Mouse (Mus musculus): ENCODE measurements at regions not wholly inside any gene's neighbourhood (a gene's known extent, or its start where the extent isn't known, plus 50 kb on each side); places are given as distances from the start of the nearest gene placed in this dataset.
"Not testable (repeated sequence)": the region's sequence is repeated elsewhere in the genome, so short reads cannot be mapped to it uniquely, and the experiment has no call there.

DNA sequence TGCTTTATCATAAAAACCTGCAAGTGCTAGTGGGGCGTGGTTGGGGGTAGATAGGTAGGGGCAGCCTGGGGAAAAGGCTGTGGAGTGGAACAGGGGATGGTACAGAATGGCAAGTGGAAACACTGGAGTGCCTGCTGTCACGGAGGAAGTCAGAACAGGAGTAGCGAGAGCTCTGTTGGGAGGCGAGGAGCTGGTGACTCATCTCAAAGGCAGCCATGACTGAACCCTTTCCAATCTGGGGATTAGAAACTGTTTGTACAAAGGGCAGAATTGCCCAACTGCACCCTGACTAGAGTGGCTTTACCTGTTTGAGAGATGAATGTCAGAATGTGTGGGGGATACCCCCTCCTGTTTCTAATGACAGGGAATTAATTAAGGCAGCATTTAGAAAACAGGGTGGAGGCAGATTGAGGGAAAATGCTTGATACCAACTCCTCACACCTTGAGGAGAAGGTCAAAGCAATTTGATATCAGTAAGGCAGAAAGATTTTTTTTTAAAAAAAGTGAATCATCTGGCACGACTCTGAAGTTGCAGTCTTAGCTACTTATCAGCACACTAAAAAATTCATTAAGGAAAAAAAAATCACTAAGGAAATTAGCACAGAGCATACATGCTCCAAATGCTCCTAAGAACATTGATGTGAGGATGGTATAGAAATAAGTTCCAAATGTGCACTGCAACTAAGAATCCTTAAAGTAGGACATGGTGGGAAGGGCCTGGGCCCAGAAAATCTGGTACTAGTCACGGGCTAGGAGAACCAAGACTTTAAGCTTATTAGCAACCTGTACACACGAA lies 54.7 kb upstream of the Usp25 start:
- no peak for DNase-seq (ENCODE audit: low read depth, low spot score)

DNA sequence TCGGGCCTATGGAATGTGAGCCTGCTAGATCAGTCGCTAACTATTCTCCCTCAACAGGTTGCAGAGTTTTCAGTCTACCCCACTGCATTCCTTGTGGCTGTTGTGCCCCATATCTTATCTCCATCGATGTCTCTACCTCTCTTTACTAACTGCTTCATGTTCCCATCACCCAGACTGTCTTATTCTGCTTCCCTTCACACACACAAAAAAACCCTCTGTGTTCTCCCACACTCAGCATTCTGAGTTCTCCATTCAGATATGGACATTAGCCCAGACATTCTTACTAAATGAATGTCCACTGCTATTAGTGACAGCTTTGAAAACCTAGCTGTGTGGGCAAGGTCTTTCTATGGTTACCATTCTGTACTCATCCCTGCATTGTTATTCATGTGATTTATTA lies 56.0 kb upstream of the Usp25 start:
- no peak for DNase-seq (ENCODE audit: low read depth, low spot score)

DNA sequence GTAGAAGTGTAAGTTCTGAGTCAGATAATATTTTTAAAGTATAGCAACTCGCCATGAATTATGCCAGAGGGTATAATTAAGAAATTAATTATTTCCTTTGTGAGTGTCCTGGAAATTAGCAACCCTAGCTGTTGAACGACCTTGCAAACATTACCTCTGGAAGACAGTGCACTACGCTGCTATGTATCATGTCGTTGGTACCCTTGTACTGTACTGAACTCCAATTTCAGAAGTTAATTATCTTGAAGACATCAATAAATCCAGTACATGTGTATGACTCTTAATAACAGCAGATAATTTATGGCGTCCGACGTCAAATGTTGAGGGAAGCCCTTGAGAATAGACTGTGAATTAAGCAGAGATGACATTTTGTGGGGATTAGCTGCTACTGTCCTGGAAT lies 56.4 kb upstream of the Usp25 start:
- DNase-seq (ENCODE audit: low read depth, low spot score) = no peak

DNA sequence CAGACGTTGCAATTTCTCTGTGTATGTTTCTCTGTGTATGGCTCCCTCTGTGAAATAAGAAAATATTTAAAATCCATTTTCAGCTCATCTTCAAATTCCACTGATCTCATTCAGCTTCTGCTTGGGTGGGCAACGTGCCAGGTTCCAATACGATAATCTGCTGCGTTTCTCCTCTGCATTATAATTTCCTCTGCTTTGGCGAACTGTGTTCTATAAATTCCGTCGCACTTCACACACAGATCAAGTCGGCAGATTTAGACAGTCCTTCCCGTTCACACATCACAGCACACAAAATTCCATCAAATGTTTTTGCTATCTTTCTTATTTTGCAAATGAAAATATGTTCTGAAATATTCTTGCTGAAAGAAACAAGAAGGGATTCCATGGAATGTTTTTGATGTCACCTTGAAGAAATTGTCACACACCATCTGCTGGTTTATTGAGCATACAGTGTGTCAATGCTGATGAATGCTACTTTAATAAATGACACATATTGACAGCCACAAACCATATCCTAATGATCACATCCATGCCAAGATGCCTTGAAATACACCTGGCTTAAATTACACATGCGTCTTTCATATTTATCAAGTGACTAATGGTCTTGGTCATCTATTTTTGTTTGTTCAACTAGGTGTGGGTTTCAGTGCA lies 62.5 kb upstream of the Usp25 start:
- no peak for DNase-seq (ENCODE audit: low read depth, low spot score)

DNA sequence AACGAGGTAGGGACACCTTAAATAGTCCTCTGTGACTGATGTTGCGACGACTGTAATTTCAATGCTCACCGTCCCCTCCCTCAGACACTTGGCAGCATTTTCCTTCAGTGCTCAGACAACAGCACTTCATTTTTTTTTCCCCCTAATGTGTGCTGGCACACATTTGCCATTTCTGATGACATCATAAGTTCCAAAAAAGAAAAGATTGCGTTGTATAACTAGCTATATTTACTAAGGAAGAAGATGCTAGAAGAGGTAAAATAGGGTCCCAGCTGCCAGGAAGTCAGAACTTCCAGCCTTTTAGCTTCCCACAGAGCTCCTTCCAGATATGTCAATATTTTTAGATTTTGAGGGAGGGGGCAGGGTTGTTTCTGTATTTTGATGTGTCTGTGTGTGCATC lies 66.5 kb upstream of the Usp25 start:
- DNase-seq (ENCODE audit: low read depth, low spot score) = no peak

DNA sequence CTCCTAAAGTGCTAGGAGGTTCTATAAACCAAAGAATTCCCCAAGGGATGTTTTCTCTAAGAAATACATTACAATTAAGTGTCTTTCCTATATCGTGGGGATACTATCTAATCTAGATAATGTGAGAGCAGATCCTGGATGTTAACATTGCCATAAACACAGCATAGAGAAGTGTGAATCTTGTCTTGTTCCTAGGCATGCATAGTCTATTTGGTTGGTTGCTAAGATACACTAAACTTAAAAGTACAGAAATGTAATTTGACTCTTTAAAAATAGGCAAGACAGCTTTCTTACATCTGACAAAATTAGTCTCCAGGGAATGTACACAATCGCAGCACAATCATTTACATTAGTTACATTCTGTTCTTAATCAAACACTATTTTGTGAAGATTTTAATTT lies 75.4 kb upstream of the Usp25 start:
- DNase-seq (ENCODE audit: low read depth, low spot score) = no peak

DNA sequence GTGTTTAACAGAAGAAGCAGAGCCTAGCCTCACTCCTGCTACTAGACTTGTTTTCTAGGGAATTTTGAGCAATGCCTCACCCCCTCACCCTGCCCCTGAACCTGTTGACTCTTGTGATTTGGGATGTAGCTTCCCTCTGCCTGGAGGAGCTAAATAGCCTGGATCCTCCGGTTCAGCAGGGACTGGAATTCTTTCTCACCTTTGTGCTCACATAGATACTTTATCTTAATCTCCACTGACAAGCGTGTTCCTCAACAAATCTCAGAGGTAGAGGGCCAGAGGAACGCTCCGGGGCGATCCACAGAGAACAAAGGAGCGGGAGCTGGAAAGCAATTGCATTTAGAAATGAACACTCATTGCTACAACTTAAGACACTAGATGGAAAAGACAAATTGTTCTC lies 85.6 kb upstream of the Usp25 start:
- DNase-seq (ENCODE audit: low read depth, low spot score) = no peak

DNA sequence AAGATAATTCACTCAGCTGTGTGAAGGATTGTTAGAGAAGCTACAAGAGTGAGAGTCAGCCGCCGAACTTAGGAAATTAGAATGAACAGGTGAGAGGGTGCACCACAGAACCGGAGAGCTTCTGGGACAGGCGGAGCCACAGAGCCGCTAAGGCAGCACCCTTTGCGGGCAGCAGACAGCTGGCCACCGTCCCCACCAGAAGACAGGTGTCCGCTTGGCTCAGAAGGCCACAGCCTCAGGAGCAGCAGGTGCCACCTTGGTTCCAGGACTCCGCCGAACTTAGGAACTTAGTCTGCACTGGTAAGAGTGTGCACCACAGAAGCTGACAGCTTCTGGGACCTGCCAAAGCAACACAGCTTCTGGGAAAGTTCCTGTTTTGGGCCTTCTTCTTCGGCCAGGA lies 93.4 kb upstream of the Usp25 start:
- not testable (repeated sequence) for DNase-seq (ENCODE audit: low read depth, low spot score)

DNA sequence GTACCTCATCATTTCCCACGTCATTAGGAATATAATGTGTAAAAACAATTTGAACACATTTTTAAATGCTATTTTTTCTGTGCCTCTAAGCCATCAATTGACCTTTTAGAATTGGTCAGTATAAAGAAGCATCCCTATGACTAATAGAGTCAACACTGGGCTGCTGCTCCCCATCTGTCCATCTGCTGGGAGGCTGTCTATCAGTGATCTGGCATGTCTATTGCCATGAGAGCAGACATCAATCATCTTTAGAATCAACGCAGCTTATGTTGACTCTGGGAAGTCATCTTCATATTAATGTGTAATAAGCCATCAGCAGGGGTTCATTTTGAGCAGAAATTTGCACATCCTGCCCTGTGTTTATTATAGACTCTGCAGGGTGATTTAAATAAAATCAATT lies 94.9 kb upstream of the Usp25 start:
- no peak for DNase-seq (ENCODE audit: low read depth, low spot score)

DNA sequence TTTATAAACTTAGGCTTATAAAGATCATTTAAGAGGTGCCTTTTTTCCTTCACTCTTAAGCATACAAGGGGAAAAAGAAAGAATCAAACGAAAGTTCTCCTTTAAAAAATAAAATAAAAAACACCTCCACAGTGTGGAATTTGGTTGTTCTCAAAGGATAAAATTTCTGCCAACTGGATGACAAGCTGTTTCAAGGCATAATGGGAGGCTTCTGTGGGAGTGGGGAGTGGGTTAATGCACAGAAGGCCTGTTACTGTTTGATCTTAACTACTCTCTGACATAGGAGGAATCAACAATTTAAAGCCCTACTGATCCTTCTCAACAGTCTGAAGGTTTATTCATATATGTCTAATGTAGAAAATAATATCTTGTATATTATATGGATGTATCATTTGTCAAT lies 99.2 kb upstream of the Usp25 start:
- DNase-seq (ENCODE audit: low read depth, low spot score) = no peak

DNA sequence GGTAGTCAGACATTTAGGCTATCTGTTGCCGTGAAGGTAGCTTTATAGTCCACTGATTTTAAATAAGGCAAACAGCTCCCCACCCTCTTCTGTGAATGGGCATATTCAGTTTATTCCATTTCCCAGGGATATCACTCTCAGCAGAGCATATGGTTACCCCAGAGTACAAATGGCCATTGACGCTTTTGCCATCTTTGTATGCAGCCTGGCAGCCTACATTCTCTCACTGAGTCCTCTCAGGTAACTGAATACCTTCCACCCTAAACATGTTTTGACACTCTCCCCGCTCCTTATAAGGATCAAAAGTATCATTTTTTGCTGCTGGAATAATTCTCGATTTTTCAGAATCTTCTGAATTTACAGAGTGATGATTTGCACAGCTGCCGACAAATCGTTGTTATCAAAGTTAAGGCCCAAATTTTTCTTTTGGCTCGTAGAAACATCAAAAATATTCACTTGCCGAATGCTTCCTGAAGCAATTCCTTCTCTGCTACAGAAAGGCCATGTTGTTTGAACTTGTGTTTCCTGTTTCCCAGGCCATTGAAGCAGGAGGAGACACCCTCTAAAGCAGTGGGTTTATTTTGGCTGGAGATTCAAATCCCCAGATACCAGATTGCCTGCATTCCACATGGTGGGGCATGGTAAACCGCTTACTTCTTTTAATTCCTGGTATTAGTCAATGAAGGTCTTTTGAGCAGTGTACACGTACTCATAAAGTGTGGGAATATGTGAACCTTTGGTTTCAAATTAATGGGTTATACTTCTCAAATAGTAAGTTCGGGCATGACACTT lies 108.1 kb upstream of the Usp25 start:
- no peak for DNase-seq (ENCODE audit: low read depth, low spot score)

DNA sequence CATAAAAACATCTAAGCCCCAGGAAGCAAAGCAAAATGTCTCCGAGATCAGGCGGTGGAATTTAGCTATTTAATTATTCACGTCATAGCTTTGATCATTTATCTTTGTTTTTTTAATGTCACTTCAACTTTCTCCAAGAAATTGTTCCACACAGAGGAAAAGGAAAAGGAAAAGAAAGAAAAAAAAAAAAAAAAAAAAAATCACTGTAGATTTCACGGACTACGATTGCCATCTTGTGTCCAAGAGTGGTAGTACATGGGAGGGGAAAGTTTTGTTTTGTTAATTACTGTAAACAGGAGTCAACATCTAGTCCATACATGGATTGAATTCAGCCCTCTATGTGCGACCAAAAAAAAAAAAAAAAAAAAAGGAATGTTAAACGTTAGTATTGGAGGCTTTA lies 114.4 kb upstream of the Usp25 start:
- DNase-seq (ENCODE audit: low read depth, low spot score) = peak; percentile 17

DNA sequence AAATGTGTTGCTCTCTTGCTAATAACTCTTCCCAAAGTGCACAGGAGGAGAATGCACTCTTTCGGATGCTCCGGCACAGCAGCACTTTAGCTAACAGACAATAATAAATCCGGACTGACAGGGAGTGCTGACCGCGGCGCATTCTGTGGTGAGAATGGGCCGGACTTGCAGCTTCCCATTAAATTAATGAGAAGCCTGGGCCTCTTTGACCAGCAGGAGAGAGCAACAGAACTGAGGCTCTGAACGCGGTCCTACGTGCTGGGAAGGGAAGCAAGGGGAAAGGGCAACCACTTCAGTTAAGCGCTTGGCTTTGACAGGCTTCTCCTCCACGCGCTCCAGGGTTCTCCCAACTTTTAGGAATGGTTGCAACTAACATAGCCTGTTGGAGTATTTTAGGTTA lies 117.2 kb upstream of the Usp25 start:
- peak; percentile 32 for DNase-seq (ENCODE audit: low read depth, low spot score)

DNA sequence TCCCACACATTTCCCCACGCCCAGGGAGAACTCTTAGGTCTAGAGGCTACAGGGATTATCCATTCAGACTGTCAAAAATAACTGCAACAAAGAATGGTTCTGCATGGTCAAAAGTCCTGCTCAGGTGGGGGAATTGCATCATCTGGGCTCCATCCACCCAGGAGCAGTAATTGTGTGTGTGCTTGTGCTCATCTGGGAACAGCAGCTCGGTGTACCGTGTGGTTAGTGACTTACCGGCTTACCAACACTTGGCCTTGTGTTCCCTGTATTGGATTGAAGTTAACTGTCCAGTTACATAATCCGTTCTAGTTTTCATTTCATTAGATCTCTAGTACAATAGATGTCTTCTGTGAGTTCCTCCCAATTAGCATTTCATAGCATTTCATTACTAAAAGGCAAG lies 117.7 kb upstream of the Usp25 start:
- DNase-seq (ENCODE audit: low read depth, low spot score) = no peak

DNA sequence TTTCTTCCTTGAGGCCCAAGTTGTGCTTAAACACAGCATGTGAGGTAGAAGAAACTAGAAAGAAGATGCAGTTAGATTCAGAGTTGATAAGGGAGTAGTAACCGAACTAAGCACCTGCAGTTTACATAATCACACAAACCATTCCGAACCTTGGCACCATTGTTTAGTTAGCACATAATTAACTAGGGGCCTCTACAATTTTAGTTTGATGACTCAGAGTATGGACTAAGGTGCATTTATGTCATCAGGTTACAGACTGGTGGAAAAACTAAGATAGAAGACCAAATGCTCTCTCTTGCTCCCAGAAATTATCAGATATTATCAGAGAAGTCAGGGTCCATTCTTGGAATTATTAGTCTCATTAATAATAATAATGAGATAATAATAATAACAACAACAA lies 134.9 kb upstream of the Usp25 start:
- no peak for DNase-seq (ENCODE audit: low read depth, low spot score)

DNA sequence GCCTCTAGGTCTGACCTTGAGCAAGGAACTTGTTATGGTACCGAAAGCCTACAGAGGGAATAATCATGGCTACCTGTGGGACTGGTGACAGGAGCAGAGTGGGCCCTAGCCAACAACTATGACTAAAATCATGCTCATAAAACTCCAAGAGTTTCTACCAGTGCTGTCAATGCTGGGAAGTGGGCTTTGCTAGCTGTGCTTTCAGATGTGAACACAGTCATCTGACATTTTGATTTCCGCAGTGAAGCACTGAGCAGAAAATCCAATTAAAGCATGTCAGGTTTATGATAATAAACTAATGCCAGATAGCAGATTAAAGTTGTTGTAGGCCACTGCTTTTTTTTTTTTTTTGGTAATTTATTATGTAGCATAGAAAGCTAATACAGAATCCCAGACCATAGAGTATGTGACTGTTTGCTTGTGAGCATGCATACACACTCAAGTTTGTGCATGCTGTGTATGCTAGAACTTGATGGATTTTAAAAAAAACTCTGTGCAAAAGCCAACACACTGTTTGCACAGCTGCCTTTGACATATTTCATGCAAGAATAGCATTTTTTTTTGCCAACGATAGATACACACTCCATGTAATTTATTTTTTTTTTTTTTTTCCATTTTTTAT lies 138.0 kb upstream of the Usp25 start:
- DNase-seq (ENCODE audit: low read depth, low spot score) = no peak

DNA sequence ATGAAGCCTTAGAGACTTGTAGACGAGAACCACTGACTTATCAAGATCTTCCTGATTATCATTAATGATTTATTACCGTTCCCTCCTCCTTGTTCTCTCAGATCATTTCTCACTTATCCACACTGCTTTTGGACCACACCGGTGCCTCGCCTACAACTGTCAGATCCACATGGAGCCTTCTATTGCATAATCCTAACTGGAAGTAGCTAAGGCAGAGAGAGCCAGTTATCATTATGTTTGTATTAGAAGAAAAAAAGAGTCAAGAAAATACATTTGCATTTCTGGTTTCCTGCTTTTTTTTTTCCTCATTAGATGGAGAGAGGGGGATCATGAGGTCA lies 147.1 kb upstream of the Usp25 start:
- no peak for DNase-seq (ENCODE audit: low read depth, low spot score)

DNA sequence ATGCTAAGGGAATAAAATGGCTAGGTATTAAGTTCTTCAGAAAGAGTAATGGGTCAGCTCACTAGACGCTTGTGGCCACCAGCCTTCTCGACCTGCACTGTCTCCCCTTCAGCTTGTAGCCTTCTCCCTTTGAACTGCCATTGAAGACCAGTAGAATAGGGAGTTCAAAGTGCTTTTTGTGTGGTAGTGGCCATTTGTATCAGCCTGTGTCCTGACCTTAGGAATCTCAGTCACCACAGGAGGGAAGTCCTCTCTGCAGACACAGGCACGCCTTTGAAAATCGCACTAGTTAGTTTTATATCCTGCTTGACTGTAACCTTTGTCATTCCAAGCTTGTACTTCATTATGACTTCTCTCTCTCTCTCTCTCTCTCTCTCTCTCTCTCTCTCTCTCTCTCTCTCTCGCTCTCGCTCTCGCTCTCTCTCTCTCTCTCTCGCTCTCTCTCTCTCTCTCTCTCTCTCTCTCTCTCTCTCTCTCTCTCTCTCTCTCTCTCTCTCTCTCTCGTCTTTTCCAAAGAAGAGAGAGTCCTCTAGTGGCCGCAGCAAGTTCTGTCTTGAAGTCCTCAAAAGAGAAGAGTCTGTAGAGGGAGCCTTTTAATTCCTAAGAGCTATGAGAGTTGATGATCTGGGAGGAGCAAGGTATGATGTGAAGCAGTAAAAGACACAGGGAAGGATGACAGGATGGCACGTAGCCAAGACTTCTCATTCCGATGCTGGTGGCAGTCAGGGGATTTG lies 147.6 kb upstream of the Usp25 start:
- DNase-seq (ENCODE audit: low read depth, low spot score) = peak; percentile 30

DNA sequence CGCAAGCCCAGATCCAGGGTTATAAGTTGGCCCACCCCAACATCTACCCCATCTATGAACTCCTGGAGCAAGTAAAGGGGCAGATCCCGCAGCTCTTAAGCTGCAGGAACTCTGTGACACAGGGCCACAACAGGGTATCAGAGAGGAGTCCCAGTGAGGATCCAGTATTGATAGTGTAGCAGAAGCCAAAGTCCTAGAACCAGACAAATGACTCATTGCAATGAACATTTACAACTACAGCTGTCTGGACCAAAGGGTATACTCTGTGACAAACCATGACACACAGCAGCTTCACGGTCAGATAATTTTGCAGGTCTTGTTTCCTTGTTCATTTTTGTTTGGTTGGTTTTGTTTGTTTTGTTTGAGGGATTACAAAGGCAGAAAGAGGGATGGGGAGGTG lies 149.1 kb upstream of the Usp25 start:
- DNase-seq (ENCODE audit: low read depth, low spot score) = no peak

DNA sequence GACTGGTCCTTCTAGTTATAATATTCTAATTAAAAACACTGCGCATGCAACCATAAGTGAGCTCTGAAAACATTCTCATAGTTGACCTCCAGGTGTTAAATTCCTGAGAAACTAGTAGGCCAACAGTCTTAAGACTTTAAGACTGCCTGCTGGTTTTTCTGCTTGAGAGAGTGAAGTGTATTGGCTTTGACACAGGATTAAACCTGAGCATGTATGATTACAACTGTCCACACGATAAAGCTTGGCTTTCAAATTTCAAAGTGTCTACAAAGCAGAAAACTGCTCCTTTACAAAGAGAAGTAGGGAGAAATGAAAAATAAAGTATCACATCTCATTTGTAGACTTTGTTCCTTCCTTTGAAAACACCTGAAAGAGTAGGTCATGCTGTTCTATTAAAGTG lies 157.7 kb upstream of the Usp25 start:
- no peak for DNase-seq (ENCODE audit: low read depth, low spot score)

DNA sequence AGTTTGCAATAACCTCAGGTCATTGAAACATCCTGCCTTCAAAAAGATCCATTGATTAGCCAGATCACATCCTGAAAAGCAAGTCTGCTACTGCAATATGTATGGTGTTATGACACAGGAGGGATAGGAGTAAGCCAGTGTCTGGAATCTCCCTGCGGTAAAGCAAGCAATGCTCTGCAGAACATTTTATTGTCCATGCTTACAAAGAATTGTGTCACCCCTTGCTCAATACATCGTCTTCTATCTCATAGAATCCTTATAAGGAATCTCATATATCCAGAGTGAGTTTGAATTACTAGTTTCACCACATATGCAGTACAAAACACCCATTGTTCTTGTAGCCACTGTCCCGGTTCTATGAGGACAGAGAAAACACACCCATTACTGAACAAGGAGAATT lies 162.1 kb upstream of the Usp25 start:
- no peak for DNase-seq (ENCODE audit: low read depth, low spot score)

DNA sequence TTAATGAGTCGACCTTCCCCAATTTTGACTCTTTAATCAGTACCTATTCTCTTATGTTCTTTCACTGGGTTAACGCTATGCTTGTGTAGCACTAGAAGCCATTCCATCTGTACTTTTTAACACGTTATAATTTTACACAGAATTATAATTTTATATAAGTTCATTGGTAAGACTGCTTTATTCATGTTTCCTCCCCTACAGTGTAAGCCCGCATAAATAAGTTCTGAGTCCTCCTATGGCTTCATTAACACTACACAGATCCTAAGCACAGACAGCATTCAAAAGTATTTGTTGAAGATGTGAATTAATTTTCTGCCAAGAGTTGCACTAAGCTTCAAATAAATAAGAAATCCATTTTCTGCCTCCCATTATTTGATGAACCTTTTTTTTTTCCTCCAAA lies 176.1 kb upstream of the Usp25 start:
- DNase-seq (ENCODE audit: low read depth, low spot score) = no peak

Measured in embryo, embryonic 11.5 days (tissue).